Mouse (Mus musculus) MEL (cell line): Measurements from ENCODE around the gene Sergef. TPM values are rescaled to one million over a fixed set of nuclear protein-coding genes. Genes with fewer than 3 reads are reported as not detected.

Source experiments
- DNase-seq: peaks from one replicate; pipeline ENCODE4 v3.0.0; 2011; ENCODE audit warnings: low read depth, low spot score
- H3K27ac ChIP-seq: 2 replicates; pipeline ENCODE4 v1.5.1; 2012; ENCODE audit warnings: low read depth, mild to moderate bottlenecking, control low read depth, low read length, moderate library complexity; ENCODE audit not compliant: control insufficient read depth
- H3K27me3 ChIP-seq, 2 experiments: fragments of 150-350 bp in 1 of 2; sonication (generic) in 1 of 2; 2 replicates each; pipeline ENCODE4 v1.6.1; 2012; ENCODE audit warnings: low read length in 2 of 2, mild to moderate bottlenecking in 2 of 2, improper control_type of control experiment in 1 of 2, moderate library complexity in 1 of 2; ENCODE audit not compliant: insufficient read depth in 2 of 2, control insufficient read depth in 1 of 2
- H3K36me3 ChIP-seq, 2 experiments: 2 replicates each; pipeline ENCODE4 v1.6.1; 2012 to 2014; ENCODE audit warnings: low read length in 2 of 2, improper control_type of control experiment in 1 of 2, inconsistent platforms in 1 of 2, mild to moderate bottlenecking in 1 of 2; ENCODE audit not compliant: insufficient read depth in 2 of 2, control insufficient read depth in 1 of 2
- H3K4me1 ChIP-seq, 2 experiments: fragments of 150-350 bp in 1 of 2; sonication (generic) in 1 of 2; 2 replicates each; pipeline ENCODE4 v1.6.1; 2012; ENCODE audit warnings: low read length in 2 of 2, improper control_type of control experiment in 1 of 2, mild to moderate bottlenecking in 1 of 2; ENCODE audit not compliant: insufficient read depth in 2 of 2, control insufficient read depth in 1 of 2
- H3K4me3 ChIP-seq, 2 experiments: fragments of 150-350 bp in 1 of 2; sonication (generic) in 1 of 2; 2 replicates each; pipeline ENCODE4 v1.5.1; 2012; ENCODE audit warnings: low read depth in 2 of 2, low read length in 2 of 2, mild to moderate bottlenecking in 2 of 2, moderate library complexity in 2 of 2, control low read depth in 1 of 2, improper control_type of control experiment in 1 of 2; ENCODE audit not compliant: control insufficient read depth in 1 of 2, insufficient read depth in 1 of 2
- H3K79me2 ChIP-seq: 2 replicates; pipeline ENCODE4 v1.6.1; 2012; ENCODE audit warnings: mild to moderate bottlenecking, low read length, moderate library complexity; ENCODE audit not compliant: control insufficient read depth, poor library complexity, insufficient read depth
- H3K9ac ChIP-seq: 2 replicates; pipeline ENCODE4 v1.6.1; 2012; ENCODE audit warnings: low read depth, mild to moderate bottlenecking, control low read depth, low read length, moderate library complexity; ENCODE audit not compliant: control insufficient read depth, poor library complexity, severe bottlenecking
- H3K9me3 ChIP-seq: fragments of 150-350 bp; sonication (generic); replicated peaks from 2 replicates; pipeline ENCODE4 v1.6.1; 2012; ENCODE audit warnings: mild to moderate bottlenecking, low read length, improper control_type of control experiment, moderate library complexity; ENCODE audit not compliant: insufficient read depth
- BHLHE40 ChIP-seq: IDR thresholded peaks from 2 replicates; pipeline ENCODE4 v1.6.1; 2012; ENCODE audit warnings: low read depth, mild to moderate bottlenecking, inconsistent platforms, low read length, improper control_type of control experiment, borderline replicate concordance
- E2F4 ChIP-seq: IDR thresholded peaks from 2 replicates; pipeline ENCODE4 v1.6.1; 2011; ENCODE audit warnings: low read depth, low read length, improper control_type of control experiment, borderline replicate concordance
- ELF1 ChIP-seq: IDR thresholded peaks from 2 replicates; pipeline ENCODE4 v1.6.1; 2014; ENCODE audit warnings: low read depth, mild to moderate bottlenecking, inconsistent platforms, low read length, improper control_type of control experiment, moderate library complexity
- ETS1 ChIP-seq: IDR thresholded peaks from 2 replicates; pipeline ENCODE4 v1.6.1; 2012; ENCODE audit warnings: low read depth, mild to moderate bottlenecking, inconsistent platforms, low read length, improper control_type of control experiment, moderate library complexity
- GATA1 ChIP-seq: IDR thresholded peaks from 2 replicates; pipeline ENCODE4 v1.6.1; 2011; ENCODE audit warnings: low read depth, low read length, improper control_type of control experiment
- HCFC1 ChIP-seq: IDR thresholded peaks from 2 replicates; pipeline ENCODE4 v1.6.1; 2012; ENCODE audit warnings: low read depth, mild to moderate bottlenecking, inconsistent platforms, low read length, improper control_type of control experiment, moderate library complexity
- MAX ChIP-seq: IDR thresholded peaks from 2 replicates; pipeline ENCODE4 v1.6.1; 2011; ENCODE audit warnings: low read length, improper control_type of control experiment
- MAZ ChIP-seq: IDR thresholded peaks from 2 replicates; pipeline ENCODE4 v1.6.1; 2012; ENCODE audit warnings: low read depth, mild to moderate bottlenecking, inconsistent platforms, low read length, improper control_type of control experiment
- MEF2A ChIP-seq: IDR thresholded peaks from 2 replicates; pipeline ENCODE4 v1.6.1; 2014; ENCODE audit warnings: low read depth, mild to moderate bottlenecking, inconsistent platforms, low read length, improper control_type of control experiment; ENCODE audit not compliant: poor library complexity, insufficient replicate concordance, severe bottlenecking; ENCODE audit errors: extremely low read depth
- MXI1 ChIP-seq: IDR thresholded peaks from 2 replicates; pipeline ENCODE4 v1.6.1; 2011; ENCODE audit warnings: mild to moderate bottlenecking, low read depth, low read length, improper control_type of control experiment
- MYC ChIP-seq: IDR thresholded peaks from 2 replicates; pipeline ENCODE4 v1.6.1; 2011; ENCODE audit warnings: low read depth, mild to moderate bottlenecking, low read length, improper control_type of control experiment, moderate library complexity
- NRF1 ChIP-seq: IDR thresholded peaks from 2 replicates; pipeline ENCODE4 v1.6.1; 2014; ENCODE audit warnings: low read depth, mild to moderate bottlenecking, inconsistent platforms, low read length, improper control_type of control experiment, moderate library complexity; ENCODE audit not compliant: poor library complexity, insufficient read depth, severe bottlenecking
- POLR2A ChIP-seq, 2 experiments: IDR thresholded peaks; 2 replicates each; pipeline ENCODE4 v1.6.1; 2011 to 2012; ENCODE audit warnings: low read length in 2 of 2, mild to moderate bottlenecking in 2 of 2, control low read depth in 1 of 2, improper control_type of control experiment in 1 of 2, low read depth in 1 of 2, moderate library complexity in 1 of 2; ENCODE audit not compliant: control insufficient read depth in 1 of 2, insufficient read depth in 1 of 2, poor library complexity in 1 of 2
- POLR2AphosphoS2 ChIP-seq: IDR thresholded peaks from 2 replicates; pipeline ENCODE4 v1.6.1; 2011; ENCODE audit warnings: low read length, improper control_type of control experiment
- POLR2AphosphoS5 ChIP-seq: IDR thresholded peaks from 2 replicates; pipeline ENCODE4 v1.6.1; 2012; ENCODE audit warnings: low read depth, borderline replicate concordance, mild to moderate bottlenecking, inconsistent platforms, low read length, moderate library complexity, mixed read lengths
- RAD21 ChIP-seq: IDR thresholded peaks from 2 replicates; pipeline ENCODE4 v1.6.1; 2011; ENCODE audit warnings: mild to moderate bottlenecking, low read depth, low read length, improper control_type of control experiment
- RCOR1 ChIP-seq: IDR thresholded peaks from 2 replicates; pipeline ENCODE4 v1.6.1; 2012; ENCODE audit warnings: low read depth, mild to moderate bottlenecking, inconsistent platforms, low read length, improper control_type of control experiment
- SIN3A ChIP-seq: IDR thresholded peaks from 2 replicates; pipeline ENCODE4 v1.6.1; 2012; ENCODE audit warnings: low read length, improper control_type of control experiment, inconsistent platforms
- SMC3 ChIP-seq: IDR thresholded peaks from 2 replicates; pipeline ENCODE4 v1.6.1; 2011; ENCODE audit warnings: low read depth, low read length, improper control_type of control experiment
- TBP ChIP-seq: IDR thresholded peaks from 2 replicates; pipeline ENCODE4 v1.8.0; 2011; ENCODE audit warnings: low read depth, low read length, improper control_type of control experiment
- UBTF ChIP-seq: IDR thresholded peaks from 2 replicates; pipeline ENCODE4 v1.6.1; 2012; ENCODE audit warnings: low read depth, mild to moderate bottlenecking, inconsistent platforms, low read length, improper control_type of control experiment, moderate library complexity, borderline replicate concordance; ENCODE audit not compliant: insufficient read depth
- USF1 ChIP-seq: IDR thresholded peaks from 2 replicates; pipeline ENCODE4 v1.6.1; 2014; ENCODE audit warnings: low read depth, mild to moderate bottlenecking, inconsistent platforms, low read length, improper control_type of control experiment, moderate library complexity
- USF2 ChIP-seq, 2 experiments: IDR thresholded peaks; 2 replicates each; pipeline ENCODE4 v1.6.1; 2011 to 2012; ENCODE audit warnings: improper control_type of control experiment in 2 of 2, low read length in 2 of 2, borderline replicate concordance in 1 of 2, inconsistent platforms in 1 of 2, low read depth in 1 of 2, mild to moderate bottlenecking in 1 of 2; ENCODE audit not compliant: insufficient read depth in 1 of 2
- ZKSCAN1 ChIP-seq: IDR thresholded peaks from 2 replicates; pipeline ENCODE4 v1.6.1; 2012; ENCODE audit warnings: low read depth, mild to moderate bottlenecking, inconsistent platforms, low read length, improper control_type of control experiment, moderate library complexity
- ZNF384 ChIP-seq: IDR thresholded peaks from 2 replicates; pipeline ENCODE4 v1.6.1; 2012; ENCODE audit warnings: low read depth, mild to moderate bottlenecking, inconsistent platforms, low read length, improper control_type of control experiment
- polyA plus RNA-seq, 2 experiments: library from polyadenylated mRNA; stranded (reverse) in 1 of 2; unstranded in 1 of 2; fragments of >175 nt in 1 of 2; fragments of >200 nt in 1 of 2; gene quantifications; 2 replicates each; pipeline versions ENCODE4 v1.2.1 to v1.2.4; 2012; ENCODE audit warnings: low replicate concordance in 2 of 2, low read depth in 1 of 2; ENCODE audit not compliant: insufficient read length in 2 of 2, insufficient read depth in 1 of 2, missing spikeins in 1 of 2
- total RNA-seq: library from RNA; depleted of rRNA; stranded (reverse); fragments of 300-350 nt; gene quantifications from 2 replicates; pipeline ENCODE4 v1.2.3, GENCODE M21; 2012

The Sergef gene
- total and polyA plus RNA-seq, 3 experiments = 7.6 to 11.7 TPM; not detected in 1

DNA sequence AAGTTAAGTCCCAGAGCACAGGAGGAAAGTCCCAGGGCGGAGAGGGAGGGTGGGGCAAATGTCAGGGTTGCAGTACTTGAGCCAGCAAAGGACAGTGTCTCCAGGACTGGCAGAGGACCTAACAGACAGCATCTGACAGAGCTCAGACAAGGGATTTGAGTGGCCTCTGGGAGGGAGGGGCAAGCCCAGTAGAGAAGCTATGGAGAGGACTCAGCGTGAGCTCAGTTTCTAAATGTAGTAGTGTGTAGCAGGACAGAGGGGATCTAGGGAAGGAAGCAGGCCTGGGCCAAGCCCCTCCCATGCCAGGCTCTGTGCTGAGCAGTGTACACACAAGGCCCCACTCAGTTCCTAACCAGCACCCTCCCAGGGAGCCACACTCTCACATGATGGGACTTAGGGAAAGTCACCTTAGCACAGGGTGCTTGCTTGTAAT, 157.5 kb downstream of the Sergef start:
- DNase-seq = no peak
- Histone ChIP-seq H3K27me3 (no peaks in the 10 kb centered on the region), H3K4me1 (no peaks in the 10 kb centered on the region), H3K27ac (no peak overlapping the region), H3K79me2 (no peaks in the 10 kb centered on the region), H3K9ac (no peak overlapping the region), H3K9me3 (no peaks in the 10 kb centered on the region), H3K4me3 (no peak overlapping the region), H3K36me3 (no peaks in the 10 kb centered on the region)
- TF ChIP-seq SMC3 = no peak
- TF ChIP-seq ZNF384 = no peak
- no peak for TF ChIP-seq ZKSCAN1
- no peak for TF ChIP-seq GATA1
- no peak for TF ChIP-seq UBTF
- no peak for TF ChIP-seq POLR2AphosphoS2
- no peak for TF ChIP-seq MAZ
- TF ChIP-seq POLR2A (IDR thresholded peaks at IDR 0.05; ENCODE audit: control insufficient read depth in 1 of 2, insufficient read depth in 1 of 2, low read depth in 1 of 2, low read length in 2 of 2, poor library complexity in 1 of 2) = no peak
- TF ChIP-seq NRF1 = no peak
- no peak for TF ChIP-seq MYC
- TF ChIP-seq ELF1 = no peak
- TF ChIP-seq MXI1 = no peak

DNA sequence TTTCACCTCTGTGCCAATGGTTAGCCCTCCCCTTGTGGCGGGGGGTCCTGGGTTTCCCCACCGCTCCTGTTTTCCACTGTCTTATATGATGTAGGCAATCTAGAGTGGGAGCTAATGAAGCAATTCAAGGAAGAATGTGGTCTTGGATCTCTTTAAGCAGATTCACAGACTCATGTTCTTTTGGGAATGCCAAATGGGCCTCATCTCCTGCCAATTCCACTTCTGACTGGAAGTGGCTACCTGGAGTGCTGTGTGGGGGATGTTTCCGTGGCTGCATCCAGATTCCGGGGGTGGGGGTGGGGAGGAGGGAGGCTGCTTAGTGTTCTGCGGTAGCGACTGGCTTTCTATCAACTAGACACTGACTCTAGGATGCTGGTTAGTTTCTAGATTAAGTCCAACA, 159.8 kb downstream of the Sergef start:
- Histone ChIP-seq H3K79me2 (no peaks in the 10 kb centered on the region), H3K27ac (no peak overlapping the region), H3K9ac (no peak overlapping the region), H3K4me3 (no peak overlapping the region), H3K27me3 (no peaks in the 10 kb centered on the region), H3K4me1 (no peaks in the 10 kb centered on the region), H3K9me3 (no peaks in the 10 kb centered on the region), H3K36me3 (no peaks in the 10 kb centered on the region)
- TF ChIP-seq POLR2AphosphoS5 = no peak
- TF ChIP-seq USF1 = no peak
- no peak for TF ChIP-seq ETS1
- TF ChIP-seq MEF2A = no peak
- no peak for TF ChIP-seq RAD21
- no peak for TF ChIP-seq POLR2AphosphoS2
- no peak for TF ChIP-seq SMC3
- TF ChIP-seq SIN3A = no peak
- no peak for TF ChIP-seq ZKSCAN1
- TF ChIP-seq GATA1 = no peak
- no peak for TF ChIP-seq MYC
- TF ChIP-seq BHLHE40 = no peak
- no peak for TF ChIP-seq USF2 (IDR thresholded peaks at IDR 0.05; ENCODE audit: borderline replicate concordance in 1 of 2, insufficient read depth in 1 of 2, low read depth in 1 of 2, low read length in 2 of 2)
- no peak for TF ChIP-seq E2F4
- no peak for TF ChIP-seq MAZ
- no peak for TF ChIP-seq MAX
- no peak for TF ChIP-seq TBP
- no peak for TF ChIP-seq HCFC1
- no peak for TF ChIP-seq POLR2A (IDR thresholded peaks at IDR 0.05; ENCODE audit: control insufficient read depth in 1 of 2, insufficient read depth in 1 of 2, low read depth in 1 of 2, low read length in 2 of 2, poor library complexity in 1 of 2)
- no peak for TF ChIP-seq RCOR1
- DNase-seq = no peak
